Mouse (Mus musculus) heart, embryonic 11.5 days (tissue): ENCODE results near the gene Mrps21. TPM values are rescaled to one million over a fixed set of nuclear protein-coding genes. Genes with fewer than 3 reads are reported as not detected.

Experiments
- ATAC-seq: fragments of 200-750 bp; cut with Nextera tagmentation; replicated peaks from 2 replicates; pipeline ENCODE4 v1.8.0; 2017; ENCODE audit warnings: moderate library complexity; ENCODE audit not compliant: insufficient number of reproducible peaks, low FRiP score, low TSS enrichment
- H3K27ac ChIP-seq: fragments of 300-500 bp; sonication (generic); 2 replicates; pipeline ENCODE4 v1.5.1; 2014; ENCODE audit warnings: mild to moderate bottlenecking, low read depth, low read length
- H3K27me3 ChIP-seq: fragments of 300-500 bp; sonication (generic); 2 replicates; pipeline ENCODE4 v1.6.1; 2014; ENCODE audit warnings: mild to moderate bottlenecking, low read length, mixed read lengths; ENCODE audit not compliant: control insufficient read depth, insufficient read depth
- H3K36me3 ChIP-seq: fragments of 300-500 bp; sonication (generic); 2 replicates; pipeline ENCODE4 v1.6.1; 2014; ENCODE audit warnings: mild to moderate bottlenecking, low read length, moderate library complexity, mixed read lengths; ENCODE audit not compliant: control insufficient read depth, insufficient read depth
- H3K4me1 ChIP-seq: fragments of 300-500 bp; sonication (generic); 2 replicates; pipeline ENCODE4 v1.6.1; 2014; ENCODE audit warnings: low read length; ENCODE audit not compliant: control insufficient read depth, insufficient read depth
- H3K4me2 ChIP-seq: fragments of 300-500 bp; sonication (generic); 2 replicates; pipeline ENCODE4 v1.6.1; 2014; ENCODE audit warnings: mild to moderate bottlenecking, moderate library complexity
- H3K4me3 ChIP-seq: fragments of 300-500 bp; sonication (generic); 2 replicates; pipeline ENCODE4 v1.5.1; 2014; ENCODE audit warnings: low read depth, low read length
- H3K9ac ChIP-seq: fragments of 300-500 bp; sonication (generic); 2 replicates; pipeline ENCODE4 v1.6.1; 2014; ENCODE audit warnings: mild to moderate bottlenecking, low read depth, low read length, moderate library complexity
- H3K9me3 ChIP-seq: fragments of 300-500 bp; sonication (generic); replicated peaks from 2 replicates; pipeline ENCODE4 v1.6.1; 2016; ENCODE audit warnings: low read length; ENCODE audit not compliant: control insufficient read depth
- WGBS: fragments of 180-500 bp; shearing (Covaris S2); extraction: QIAGEN DNeasy Blood & Tissue Kit; methylation state at CpG from one replicate; pipeline ENCODE4 v1.1.7; 2014; ENCODE audit not compliant: insufficient replicate concordance; 5-methylcytosine and 5-hydroxymethylcytosine counted together
- polyA plus RNA-seq: library from polyadenylated mRNA; unstranded; fragments of >200 nt; fragmentation: Nextera tagmentation; extraction: Ambion mirVana; gene quantifications from 2 replicates; pipeline ENCODE4 v1.2.1, GENCODE M21; 2014

Gene Mrps21
- polyA plus RNA-seq, 1 experiment from 2014 or later: 410 TPM

GRCm38 (mm10) chr3:95882816-95883425 lies 11.6 kb upstream of the Mrps21 start:
- Histone ChIP-seq H3K4me3 (peak overlapping the region; percentile 58), H3K36me3 (no peaks in the 10 kb centered on the region), H3K27me3 (no peaks in the 10 kb centered on the region), H3K4me2 (peak overlapping the region; percentile 77), H3K9me3 (no peaks in the 10 kb centered on the region), H3K27ac (no peak overlapping the region), H3K4me1 (peaks cover 6% of the 10 kb centered on the region; the same call in 1 of the 2 replicates), H3K9ac (peak overlapping the region; percentile 46; the same call in 1 of the 2 replicates)
- no peak for ATAC-seq
- 2% methylated on average over 24 of the region's 24 CpGs for WGBS

DNA sequence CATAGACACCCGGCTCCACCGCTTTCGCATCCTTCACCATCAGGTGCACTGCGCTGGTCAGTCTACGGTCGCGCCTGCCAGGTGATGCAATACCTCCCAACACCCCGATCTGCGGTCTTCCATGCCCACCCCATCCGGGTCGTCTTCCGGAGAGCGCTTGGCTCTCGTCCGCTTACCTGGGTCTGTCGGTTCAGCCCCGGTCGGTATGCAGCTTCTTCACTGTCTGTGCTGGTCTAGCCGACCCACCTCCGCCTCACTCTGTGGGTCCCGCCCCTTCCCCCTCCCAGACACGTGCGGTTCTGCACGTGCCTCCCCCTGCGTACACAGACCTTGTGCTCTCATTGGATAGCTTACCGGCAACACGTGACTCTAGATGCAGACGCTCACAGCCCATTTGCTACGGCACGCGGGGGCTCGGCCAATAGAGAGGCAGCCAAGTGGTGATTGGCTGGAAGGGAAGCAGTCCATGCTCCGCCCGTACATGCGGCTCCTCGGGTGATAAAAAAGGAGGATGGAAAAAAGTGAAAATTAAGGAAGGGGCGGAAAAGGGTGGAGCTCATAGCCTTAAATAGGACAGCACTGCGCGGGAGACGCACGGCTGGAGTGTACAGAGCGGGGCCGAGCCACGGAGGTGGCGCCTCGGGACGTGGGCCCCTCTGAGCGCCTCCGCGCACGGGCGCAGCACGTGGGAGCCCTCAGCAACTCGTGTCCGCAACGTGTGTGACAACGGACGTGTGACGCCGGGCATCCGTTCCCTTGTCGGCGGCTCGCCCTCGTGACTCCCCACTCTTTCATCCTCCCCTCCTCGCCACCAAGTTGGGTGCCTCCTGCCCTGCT lies 10.9 kb upstream of the Mrps21 start, which contains the start of gene Ciart:
Ciart (minus strand) TSS at position 273 of the 837 bp plus-strand sequence.
- peak within 1 kb of the TSS; percentile 65 for H3K9ac ChIP-seq
- H3K36me3 ChIP-seq: no peaks in the 10 kb centered on the region
- WGBS: under 1% methylated on average over 65 of the region's 66 CpGs
- H3K27me3 ChIP-seq: no peaks in the 10 kb centered on the region
- peak within 1 kb of the TSS; percentile 58 for H3K4me3 ChIP-seq
- peak within 1 kb of the TSS; percentile 41; the same call in 1 of the 2 replicates for H3K27ac ChIP-seq
- no peaks in the 10 kb centered on the region for H3K9me3 ChIP-seq
- peak; percentile 97 for ATAC-seq
- H3K4me2 ChIP-seq: peak within 1 kb of the TSS; percentile 77
- peaks cover 6% of the 10 kb centered on the region; the same call in 1 of the 2 replicates for H3K4me1 ChIP-seq

DNA sequence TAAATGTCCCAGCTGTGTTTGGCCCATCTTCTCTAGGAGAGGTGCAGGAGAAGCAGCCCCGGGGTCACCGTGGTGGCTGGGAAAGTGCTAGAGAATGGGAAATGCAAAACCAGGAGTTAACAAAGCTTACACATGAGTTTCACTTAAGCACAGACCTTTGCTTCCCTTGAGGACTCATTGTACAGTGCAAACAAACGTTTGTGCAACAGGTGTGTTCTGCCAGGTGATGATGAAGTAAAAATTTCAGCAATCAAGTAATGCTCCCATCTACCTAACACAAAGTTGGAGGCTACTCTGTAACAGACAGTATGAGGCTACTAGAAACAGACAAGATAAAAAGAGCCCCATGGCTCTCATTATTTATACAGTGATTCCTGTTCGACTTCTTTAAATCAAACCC lies 7.7 kb upstream of the Mrps21 start:
- Histone ChIP-seq H3K36me3 (no peaks in the 10 kb centered on the region), H3K4me1 (peaks cover 6% of the 10 kb centered on the region; the same call in 1 of the 2 replicates), H3K4me3 (no peak overlapping the region), H3K27me3 (no peaks in the 10 kb centered on the region), H3K9ac (no peak overlapping the region), H3K9me3 (no peaks in the 10 kb centered on the region), H3K4me2 (no peak overlapping the region), H3K27ac (no peak overlapping the region)
- ATAC-seq: no peak
- WGBS: 85% methylated on average over 4 of the region's 4 CpGs

GRCm38 (mm10) chr3:95872048-95872447 lies 729 bp upstream of the Mrps21 start:
- Histone ChIP-seq H3K4me2 (peak overlapping the region; percentile 80), H3K4me3 (peak overlapping the region; percentile 77), H3K9ac (peak overlapping the region; percentile 91), H3K36me3 (peaks cover 11% of the 10 kb centered on the region), H3K27ac (peak overlapping the region; percentile 89), H3K4me1 (peaks cover 11% of the 10 kb centered on the region), H3K27me3 (no peaks in the 10 kb centered on the region), H3K9me3 (no peaks in the 10 kb centered on the region)
- 68% methylated on average over 7 of the region's 7 CpGs for WGBS
- no peak for ATAC-seq

GRCm38 (mm10) chr3:95870976-95871375 lies 343 bp downstream of the Mrps21 start:
- Histone ChIP-seq H3K27ac (peak overlapping the region; percentile 89), H3K4me1 (peaks cover 11% of the 10 kb centered on the region), H3K4me3 (peak overlapping the region; percentile 77), H3K4me2 (peak overlapping the region; percentile 80), H3K9me3 (no peaks in the 10 kb centered on the region), H3K27me3 (no peaks in the 10 kb centered on the region), H3K9ac (peak overlapping the region; percentile 91), H3K36me3 (peaks cover 11% of the 10 kb centered on the region)
- WGBS: 6% methylated on average over 15 of the region's 15 CpGs
- 0 out of 2 replicates have a peak, but pooled peaks have one; percentile 19 for ATAC-seq

DNA sequence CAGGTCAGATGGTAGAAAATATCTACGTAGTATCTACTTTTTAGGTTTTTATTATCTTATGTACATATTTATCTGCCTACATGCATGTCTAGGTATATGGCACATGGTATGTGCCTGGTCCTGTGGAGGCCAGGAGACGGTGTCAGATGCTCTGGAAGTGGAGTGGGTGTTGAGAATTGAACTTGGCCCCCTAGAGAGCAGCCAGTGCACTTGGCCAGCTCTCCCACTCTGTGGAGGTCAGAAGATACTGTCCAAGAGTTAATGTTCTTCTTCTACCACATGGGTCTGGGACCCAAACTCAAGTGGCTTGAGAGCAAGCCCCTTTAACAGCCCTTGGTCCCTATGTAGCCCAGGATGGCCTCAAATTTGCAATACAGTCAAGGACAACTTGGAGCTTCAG lies 3.9 kb downstream of the Mrps21 start:
- Histone ChIP-seq H3K27ac (no peak overlapping the region), H3K9me3 (no peaks in the 10 kb centered on the region), H3K9ac (no peak overlapping the region), H3K4me2 (no peak overlapping the region), H3K4me3 (no peak overlapping the region), H3K4me1 (peaks cover 9% of the 10 kb centered on the region), H3K36me3 (peaks cover 17% of the 10 kb centered on the region), H3K27me3 (no peaks in the 10 kb centered on the region)
- ATAC-seq: no peak
- WGBS: 88% methylated on average over 2 of the region's 2 CpGs

DNA sequence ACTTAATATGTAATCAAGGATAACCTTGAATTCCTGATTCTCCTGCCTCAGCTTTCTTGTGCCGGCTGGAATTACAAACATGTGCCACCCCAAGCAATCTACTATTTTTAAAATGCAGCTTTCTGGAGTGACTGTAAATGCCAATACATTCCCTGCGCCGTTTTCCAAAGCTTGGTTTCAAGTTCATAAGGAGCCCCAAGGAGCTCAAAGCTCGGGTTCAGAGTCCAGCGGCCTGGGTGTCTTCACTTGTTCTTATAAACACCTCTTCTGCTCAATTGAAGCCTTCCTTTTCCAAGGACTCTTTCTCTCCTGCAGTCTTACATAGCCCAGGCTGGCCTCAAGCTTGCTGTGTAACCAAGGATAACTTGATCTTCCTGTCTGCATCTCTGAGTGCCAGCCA lies 5.2 kb downstream of the Mrps21 start:
- Histone ChIP-seq H3K27ac (no peak overlapping the region), H3K4me3 (no peak overlapping the region), H3K4me2 (no peak overlapping the region), H3K4me1 (peaks cover 4% of the 10 kb centered on the region), H3K9me3 (no peaks in the 10 kb centered on the region), H3K9ac (no peak overlapping the region), H3K27me3 (no peaks in the 10 kb centered on the region), H3K36me3 (peaks cover 19% of the 10 kb centered on the region)
- 85% methylated on average over 5 of the region's 5 CpGs for WGBS
- no peak for ATAC-seq

GRCm38 (mm10) chr3:95865571-95865970 lies 5.7 kb downstream of the Mrps21 start:
- Histone ChIP-seq H3K4me3 (no peak overlapping the region), H3K27ac (no peak overlapping the region), H3K9me3 (no peaks in the 10 kb centered on the region), H3K9ac (no peak overlapping the region), H3K36me3 (peaks cover 19% of the 10 kb centered on the region), H3K4me2 (no peak overlapping the region), H3K4me1 (peaks cover under 1% of the 10 kb centered on the region), H3K27me3 (no peaks in the 10 kb centered on the region)
- 84% methylated on average over 20 of the region's 20 CpGs for WGBS
- no peak for ATAC-seq
